Mouse (Mus musculus) ES-Bruce4 (cell line): Measurements from ENCODE around the gene Agbl5. TPM values are rescaled to one million over a fixed set of nuclear protein-coding genes. Genes with fewer than 3 reads are reported as not detected.

ENCODE experiments used
- H3K27ac ChIP-seq: 2 replicates; pipeline ENCODE4 v1.5.1; 2012; ENCODE audit warnings: low read length, inconsistent platforms; ENCODE audit not compliant: insufficient read depth
- H3K27me3 ChIP-seq: 2 replicates; pipeline ENCODE4 v1.6.1; 2012; ENCODE audit warnings: mild to moderate bottlenecking, low read length, inconsistent platforms; ENCODE audit not compliant: control insufficient read depth, poor library complexity, insufficient read depth, severe bottlenecking
- H3K36me3 ChIP-seq: 2 replicates; pipeline ENCODE4 v1.6.1; 2012; ENCODE audit warnings: inconsistent platforms, mild to moderate bottlenecking, low read length, moderate library complexity; ENCODE audit not compliant: control insufficient read depth, poor library complexity, insufficient read depth, severe bottlenecking
- H3K4me1 ChIP-seq: one replicate; pipeline ENCODE4 v1.8.1; 2011; ENCODE audit warnings: low read length; ENCODE audit not compliant: control insufficient read depth, insufficient read depth
- H3K4me3 ChIP-seq: 2 replicates; pipeline ENCODE4 v1.5.1; 2011; ENCODE audit warnings: low read depth, mild to moderate bottlenecking, low read length
- H3K9ac ChIP-seq: 2 replicates; pipeline ENCODE4 v1.6.1; 2012; ENCODE audit warnings: low read depth, mild to moderate bottlenecking, inconsistent platforms; ENCODE audit not compliant: poor library complexity, severe bottlenecking
- H3K9me3 ChIP-seq: replicated peaks from 2 replicates; pipeline ENCODE4 v1.6.1; 2012; ENCODE audit warnings: mild to moderate bottlenecking, low read length, inconsistent platforms; ENCODE audit not compliant: control insufficient read depth, poor library complexity, insufficient read depth, severe bottlenecking
- CTCF ChIP-seq: IDR thresholded peaks from one replicate; pipeline ENCODE4 v1.8.1; 2011; ENCODE audit warnings: low read depth, low read length
- EP300 ChIP-seq: IDR thresholded peaks from 2 replicates; pipeline ENCODE4 v1.6.1; 2011; ENCODE audit warnings: low read depth, low read length; ENCODE audit not compliant: insufficient read depth
- POLR2A ChIP-seq: IDR thresholded peaks from one replicate; pipeline ENCODE4 v1.8.1; 2011; ENCODE audit warnings: low read length; ENCODE audit not compliant: insufficient read depth
- polyA plus RNA-seq: library from polyadenylated mRNA; stranded (reverse); fragments of >200 nt; gene quantifications from 2 replicates; pipeline ENCODE4 v1.2.4, GENCODE M21; 2011; ENCODE audit warnings: low read depth; ENCODE audit not compliant: missing spikeins, insufficient read depth, insufficient read length

Gene Agbl5
- polyA plus RNA-seq, result 22.0 and 22.3 TPM in 2 replicates

- TF ChIP-seq POLR2A (peak; percentile 47), EP300 (0 out of 2 replicates have a peak, but pooled peaks have one; percentile 32), CTCF (no peak)
- no peaks in the 10 kb centered on the region for H3K4me1 ChIP-seq
These were observed at the start of gene Agbl5 for GRCm38 (mm10) chr5:30888337-30889087. Gene Agbl5, plus strand, starts transcription at chr5:30888694.

GRCm38 (mm10) chr5:30839731-30840130, 48.8 kb upstream of the Agbl5 start:
- TF ChIP-seq POLR2A (no peak), CTCF (no peak), EP300 (no peak)
- H3K4me1 ChIP-seq, result no peaks in the 10 kb centered on the region
- H3K27me3 ChIP-seq, result no peaks in the 10 kb centered on the region
- H3K9me3 ChIP-seq, result no peaks in the 10 kb centered on the region
- H3K36me3 ChIP-seq, result no peaks in the 10 kb centered on the region
- H3K9ac ChIP-seq, result no peak overlapping the region
- no peak overlapping the region for H3K27ac ChIP-seq
- H3K4me3 ChIP-seq, result no peak overlapping the region

More at GRCm38 (mm10) chr5:30888337-30889087, at the start of gene Agbl5:
- peak within 1 kb of the TSS; percentile 68; the same call in 1 of the 2 replicates for H3K27ac ChIP-seq
- H3K27me3 ChIP-seq, result no peaks in the 10 kb centered on the region
- peak within 1 kb of the TSS; percentile 84 for H3K4me3 ChIP-seq
- peak within 1 kb of the TSS; percentile 58 for H3K9ac ChIP-seq
- H3K36me3 ChIP-seq, result peaks cover 13% of the 10 kb centered on the region
- H3K9me3 ChIP-seq, result no peaks in the 10 kb centered on the region

GRCm38 (mm10) chr5:30841896-30842295, 46.6 kb upstream of the Agbl5 start:
- Histone ChIP-seq H3K27ac (no peak overlapping the region), H3K4me1 (no peaks in the 10 kb centered on the region), H3K9me3 (no peaks in the 10 kb centered on the region), H3K36me3 (no peaks in the 10 kb centered on the region), H3K27me3 (no peaks in the 10 kb centered on the region), H3K9ac (no peak overlapping the region), H3K4me3 (no peak overlapping the region)
- TF ChIP-seq POLR2A (no peak), CTCF (no peak), EP300 (no peak)

- Histone ChIP-seq H3K27me3 (no peaks in the 10 kb centered on the region), H3K36me3 (no peaks in the 10 kb centered on the region), H3K27ac (no peak overlapping the region), H3K4me1 (peaks cover 1% of the 10 kb centered on the region), H3K9ac (no peak overlapping the region), H3K9me3 (no peaks in the 10 kb centered on the region), H3K4me3 (no peak overlapping the region)
- TF ChIP-seq POLR2A (no peak), CTCF (no peak), EP300 (no peak)
These were observed 38.5 kb upstream of the Agbl5 start for GRCm38 (mm10) chr5:30849891-30850555.

GRCm38 (mm10) chr5:30850556-30850925, 38.0 kb upstream of the Agbl5 start:
- TF ChIP-seq EP300, result no peak
- no peak for TF ChIP-seq POLR2A
- no peak for TF ChIP-seq CTCF
- H3K4me3 ChIP-seq, result no peak overlapping the region
- H3K27me3 ChIP-seq, result no peaks in the 10 kb centered on the region
- no peaks in the 10 kb centered on the region for H3K36me3 ChIP-seq
- peaks cover 1% of the 10 kb centered on the region for H3K4me1 ChIP-seq
- no peak overlapping the region for H3K27ac ChIP-seq
- no peaks in the 10 kb centered on the region for H3K9me3 ChIP-seq
- no peak overlapping the region for H3K9ac ChIP-seq

- Histone ChIP-seq H3K27me3 (no peaks in the 10 kb centered on the region), H3K27ac (no peak overlapping the region), H3K4me1 (peaks cover 1% of the 10 kb centered on the region), H3K9ac (no peak overlapping the region), H3K9me3 (no peaks in the 10 kb centered on the region), H3K36me3 (no peaks in the 10 kb centered on the region), H3K4me3 (no peak overlapping the region)
- no peak for TF ChIP-seq CTCF
- no peak for TF ChIP-seq EP300
- TF ChIP-seq POLR2A, result no peak
These were observed 35.0 kb upstream of the Agbl5 start for GRCm38 (mm10) chr5:30853522-30853921.
